8 mouse cellular contexts compared by ENCODE assay signal in the genomic region with DNA sequence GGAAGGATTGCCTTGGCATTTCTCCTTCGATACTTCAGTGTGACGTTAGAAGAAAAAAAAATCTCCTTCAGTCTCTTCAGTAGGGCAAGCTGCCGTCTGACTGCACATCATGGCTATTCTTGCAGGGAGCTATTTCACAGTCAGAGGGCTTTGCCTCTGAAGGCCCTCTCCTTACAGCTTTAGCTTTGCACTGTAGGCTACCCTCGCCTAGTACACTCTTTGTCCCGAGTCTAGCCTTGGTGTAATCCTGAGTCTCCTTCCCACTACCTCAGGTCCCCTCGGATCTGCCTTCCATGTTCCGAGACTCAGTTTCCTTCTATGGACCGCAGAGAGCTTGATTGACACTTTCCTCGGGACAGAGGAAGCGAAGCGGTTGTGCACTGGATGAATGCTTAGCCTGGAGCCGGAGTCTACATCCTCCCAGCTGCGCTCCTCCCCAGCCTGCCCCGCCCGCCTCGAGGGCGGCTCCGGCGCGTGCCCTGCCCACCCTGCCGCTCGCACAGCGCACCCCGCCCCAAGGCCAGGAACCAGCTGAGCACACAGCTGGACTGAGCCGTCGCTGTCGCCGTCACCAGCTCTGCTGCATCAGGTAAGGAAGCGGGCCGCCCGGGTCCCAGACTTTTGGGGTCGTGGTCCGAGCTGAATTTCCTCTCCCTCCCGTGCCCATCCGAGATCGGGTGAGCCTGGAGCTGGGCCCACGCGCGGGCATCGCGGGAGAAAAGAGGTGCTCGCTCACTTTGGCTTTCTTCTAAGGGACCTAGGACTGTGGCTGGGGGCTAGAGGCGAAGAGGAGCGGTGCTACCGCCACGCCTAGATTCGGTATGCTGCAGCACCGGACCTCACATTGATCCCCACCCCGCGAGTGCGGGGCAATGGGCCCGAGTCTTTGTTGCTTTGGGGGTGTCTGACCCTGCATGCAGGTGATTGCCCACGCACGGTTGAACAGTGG. TPM values are rescaled to one million over a fixed set of nuclear protein-coding genes. Genes with fewer than 3 reads are reported as not detected.
DNase-seq lines count a peak whose midpoint lies in the region; ATAC-seq and TF ChIP-seq lines count a peak whose summit lies in the region.

A gene (plus strand): TSS at position 496 of the 949 bp plus-strand sequence.

- TF ChIP-seq CTCF in cortical plate, adult 2 months (IDR thresholded peaks at IDR 0.05; ENCODE audit: extremely low read depth, insufficient read depth, low read length) = no peak

- peak; percentile 85 for DNase-seq in ZHBTc4 (ENCODE audit: low read depth, low spot score)
- DNase-seq in gastrocnemius, postnatal 25 days = peak; percentile 88
- DNase-seq in left cerebral cortex, postnatal 36 days (ENCODE audit: low spot score in 2 of 2) = peak; percentile 43 to 60
- peak; percentile 73 for DNase-seq in mesoderm, embryonic 11.5 days (ENCODE audit: low read depth, low spot score)
- DNase-seq in right cerebral cortex, postnatal 4 days = peak; percentile 56
- DNase-seq in yolk sac, embryonic 10.5 days (ENCODE audit: low spot score) = peak; percentile 89

- no peaks in the 10 kb centered on the region for H3K4me1 ChIP-seq in cortical plate, adult 2 months (ENCODE audit: control insufficient read depth, insufficient read depth, low read length)

- no peak for TF ChIP-seq POLR2A in cortical plate, adult 2 months (IDR thresholded peaks at IDR 0.05; ENCODE audit: extremely low read depth, insufficient read depth, low read length)

- H3K4me3 ChIP-seq in cortical plate, adult 2 months (ENCODE audit: insufficient read depth, low read length) = peak within 1 kb of the TSS; percentile 67

- intact Hi-C loops in left cerebral cortex, postnatal 36 days (cut with DNase I) = no loop called here

- H3K27ac ChIP-seq in cortical plate, adult 2 months (ENCODE audit: insufficient read depth, low read length) = no peak within 1 kb of the TSS

- ATAC-seq in inflammation-experienced regulatory T-cells, adult 6 months = peak; percentile 99

RNA-seq across cellular contexts. Expression of the gene that starts here (rescaled TPM):
- 96.0 and 134 TPM in 2 replicates for polyA plus RNA-seq in cortical plate, adult 2 months (2012; rRNA removed)
- total RNA-seq in gastrocnemius, postnatal 25 days (2021) = 100 to 1,000 TPM; 345 to 440 TPM
- 10 to 100 TPM; 16.2 to 28.8 (median 25.4) TPM for polyA plus RNA-seq in inflammation-experienced regulatory T-cells, adult 6 months (2017; shearing (Covaris generic))
- 10 to 100 TPM; 57.7 to 90.6 TPM for total RNA-seq in left cerebral cortex, postnatal 36 days (2021)
